Mouse (Mus musculus) CH12.LX (cell line): ENCODE measurements at regions not wholly inside any gene's neighbourhood (a gene's known extent, or its start where the extent isn't known, plus 50 kb on each side); places are given as distances from the start of the nearest gene placed in this dataset.

Experiments
- BHLHE40 ChIP-seq: IDR thresholded peaks from 2 replicates; pipeline ENCODE4 v1.6.1; 2011; ENCODE audit warnings: mild to moderate bottlenecking, low read depth, low read length, improper control_type of control experiment
- CHD2 ChIP-seq: IDR thresholded peaks from 2 replicates; pipeline ENCODE4 v1.6.1; 2011; ENCODE audit warnings: low read length, improper control_type of control experiment
- CTCF ChIP-seq, 2 experiments: IDR thresholded peaks in 1 of 2; conservative IDR thresholded peaks in 1 of 2; 2 replicates each; pipeline ENCODE4 v1.5.1; 2011 to 2012; ENCODE audit warnings: low read depth in 2 of 2, low read length in 2 of 2, improper control_type of control experiment in 1 of 2, inconsistent platforms in 1 of 2, mild to moderate bottlenecking in 1 of 2, moderate library complexity in 1 of 2
- E2F4 ChIP-seq: IDR thresholded peaks from 2 replicates; pipeline ENCODE4 v1.6.1; 2011; ENCODE audit warnings: low read depth, low read length, improper control_type of control experiment; ENCODE audit not compliant: insufficient replicate concordance
- EP300 ChIP-seq: IDR thresholded peaks from 2 replicates; pipeline ENCODE4 v1.6.1; 2011; ENCODE audit warnings: low read length, improper control_type of control experiment
- HCFC1 ChIP-seq: IDR thresholded peaks from 2 replicates; pipeline ENCODE4 v1.6.1; 2012; ENCODE audit warnings: low read depth, mild to moderate bottlenecking, inconsistent platforms, low read length, improper control_type of control experiment
- MYC ChIP-seq: IDR thresholded peaks from 2 replicates; pipeline ENCODE4 v1.6.1; 2011; ENCODE audit warnings: low read depth, mild to moderate bottlenecking, improper control_type of control experiment, low read length
- NELFE ChIP-seq: IDR thresholded peaks from 2 replicates; pipeline ENCODE4 v1.6.1; 2011; ENCODE audit warnings: low read depth, low read length, improper control_type of control experiment
- POLR2A ChIP-seq: IDR thresholded peaks from 2 replicates; pipeline ENCODE4 v1.6.1; 2011; ENCODE audit warnings: low read depth, mild to moderate bottlenecking, improper control_type of control experiment, low read length
- RAD21 ChIP-seq: IDR thresholded peaks from 2 replicates; pipeline ENCODE4 v1.6.1; 2011; ENCODE audit warnings: low read depth, mild to moderate bottlenecking, low read length, improper control_type of control experiment, moderate library complexity
- SMC3 ChIP-seq: IDR thresholded peaks from 2 replicates; pipeline ENCODE4 v1.6.1; 2011; ENCODE audit warnings: low read depth, low read length, improper control_type of control experiment
- TBP ChIP-seq: conservative IDR thresholded peaks from 2 replicates; pipeline ENCODE4 v1.6.1; 2011; ENCODE audit warnings: low read depth, low read length, improper control_type of control experiment
- USF1 ChIP-seq: IDR thresholded peaks from 2 replicates; pipeline ENCODE4 v1.6.1; 2014; ENCODE audit warnings: low read depth, mild to moderate bottlenecking, inconsistent platforms, low read length, improper control_type of control experiment

DNA sequence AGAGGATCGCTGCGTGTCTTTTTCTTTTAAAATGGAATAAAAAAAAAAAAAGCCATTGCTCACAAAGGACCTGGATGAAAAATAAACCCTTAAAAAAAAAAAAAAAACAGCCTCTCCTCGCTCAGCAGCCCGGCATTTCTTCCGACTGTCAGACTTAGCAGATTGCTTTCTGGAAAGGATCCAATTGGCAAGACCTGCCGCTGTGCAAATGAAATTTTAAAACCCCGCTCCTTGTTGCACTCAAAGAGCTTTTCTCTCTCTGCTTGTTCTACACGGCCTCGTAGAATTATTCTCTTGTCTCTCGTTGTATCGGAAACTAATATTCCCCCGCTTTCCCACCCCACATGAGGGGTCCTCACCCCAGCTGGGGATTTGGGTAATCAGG, 166.6 kb downstream of the H2al1j start:
- no peak for TF ChIP-seq E2F4
- no peak for TF ChIP-seq USF1
- TF ChIP-seq TBP: no peak
- no peak for TF ChIP-seq CTCF (conservative IDR thresholded peaks at IDR 0.05 in 1 of 2, IDR thresholded peaks at IDR 0.05 in 1 of 2; ENCODE audit: low read depth in 2 of 2, low read length in 2 of 2)
- no peak for TF ChIP-seq NELFE
- no peak for TF ChIP-seq CHD2
- no peak for TF ChIP-seq MYC
- TF ChIP-seq SMC3: no peak
- no peak for TF ChIP-seq EP300
- no peak for TF ChIP-seq RAD21
- no peak for TF ChIP-seq POLR2A
- no peak for TF ChIP-seq HCFC1
- no peak for TF ChIP-seq BHLHE40
